17 mouse cellular contexts compared by ENCODE assay signal in genomic region chr3:152563833-152564232, GRCm38 (mm10).
"Had no signal": no experiment of that assay in that cellular context is flagged by ENCODE, and none has a peak within 500 bp of the region (broad histone marks: within the 10 kb centered on the region; RNA-seq: fewer than 3 reads in every experiment).

No protein-coding gene starts in this region.

- H3K4me3 ChIP-seq: midbrain, embryonic 13.5 days; midbrain, embryonic 15.5 days; neural tube, embryonic 12.5 days had no signal

- DNase-seq: lung, adult 2 months; lung, postnatal 14 days; lung, postnatal 36 days; retina, postnatal 1 day; right cerebral cortex, adult 18-20 months; right cerebral cortex, postnatal 25 days; right cerebral cortex, postnatal 4 days; spleen, adult 18-20 months; thymus, adult 18-20 months; thymus, postnatal 14 days; thymus, postnatal 36 days had no signal

- H3K27ac ChIP-seq: macrophage; midbrain, embryonic 13.5 days; midbrain, embryonic 15.5 days; neural tube, embryonic 12.5 days had no signal

- H3K4me2 ChIP-seq: midbrain, embryonic 11.5 days; midbrain, embryonic 13.5 days; midbrain, embryonic 15.5 days; neural tube, embryonic 12.5 days had no signal

- H3K4me1 ChIP-seq: midbrain, embryonic 13.5 days; midbrain, embryonic 15.5 days; neural tube, embryonic 12.5 days had no signal

- H3K27me3 ChIP-seq: megakaryocyte, embryonic 14.5 days; midbrain, embryonic 13.5 days; midbrain, embryonic 15.5 days; neural tube, embryonic 12.5 days had no signal

- H3K36me3 ChIP-seq: midbrain, embryonic 13.5 days; midbrain, embryonic 15.5 days; neural tube, embryonic 12.5 days had no signal

- H3K9ac ChIP-seq: midbrain, embryonic 13.5 days; midbrain, embryonic 15.5 days; neural tube, embryonic 12.5 days had no signal

- ATAC-seq: midbrain, embryonic 13.5 days; midbrain, embryonic 15.5 days had no signal

- H3K9me3 ChIP-seq: megakaryocyte, embryonic 14.5 days; midbrain, embryonic 13.5 days; midbrain, embryonic 15.5 days; neural tube, embryonic 12.5 days had no signal
